Mouse (Mus musculus) NIH3T3 (cell line): ENCODE data around the gene Elf3.
A peak's percentile ranks its signal among the peaks of the same experiment; 100 is the strongest.
"Not testable (repeated sequence)": the region's sequence is repeated elsewhere in the genome, so short reads cannot be mapped to it uniquely, and the experiment has no call there.

Source experiments
- DNase-seq: peaks from one replicate; pipeline ENCODE4 v3.0.0-alpha.2; 2012; ENCODE audit warnings: low read depth

Elf3 gene

GRCm38 (mm10) chr1:135258380-135259127, at the start of gene Elf3:
Gene Elf3, minus strand, starts transcription at chr1:135258568.
- no peak for DNase-seq

DNA sequence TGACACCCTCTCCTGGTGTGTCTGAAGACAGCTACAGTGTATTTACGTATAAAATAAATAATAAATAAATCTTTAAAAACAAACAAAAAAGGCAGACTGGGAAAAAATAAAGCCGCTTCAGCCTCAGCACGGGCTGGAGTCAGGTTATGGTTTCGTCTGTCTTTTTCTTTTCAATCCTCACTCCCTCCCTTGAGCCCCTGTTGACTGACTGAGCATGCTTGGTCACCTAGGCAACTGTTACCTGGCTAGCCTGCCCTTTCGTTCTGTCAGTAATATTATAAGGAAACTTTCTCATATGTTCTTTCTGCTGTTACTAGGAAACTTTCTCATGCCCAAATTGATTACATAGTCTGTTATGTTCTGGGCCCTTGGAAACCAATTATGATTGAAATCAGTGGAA, 32.5 kb upstream of the Elf3 start:
- no peak for DNase-seq

- DNase-seq: no peak
These were observed 27.9 kb upstream of the Elf3 start for GRCm38 (mm10) chr1:135286311-135286710.

GRCm38 (mm10) chr1:135283826-135284291, 25.5 kb upstream of the Elf3 start, which contains the start of gene Rnpep:
Gene Rnpep, minus strand, starts transcription at chr1:135284084.
- peak; percentile 76 for DNase-seq

DNA sequence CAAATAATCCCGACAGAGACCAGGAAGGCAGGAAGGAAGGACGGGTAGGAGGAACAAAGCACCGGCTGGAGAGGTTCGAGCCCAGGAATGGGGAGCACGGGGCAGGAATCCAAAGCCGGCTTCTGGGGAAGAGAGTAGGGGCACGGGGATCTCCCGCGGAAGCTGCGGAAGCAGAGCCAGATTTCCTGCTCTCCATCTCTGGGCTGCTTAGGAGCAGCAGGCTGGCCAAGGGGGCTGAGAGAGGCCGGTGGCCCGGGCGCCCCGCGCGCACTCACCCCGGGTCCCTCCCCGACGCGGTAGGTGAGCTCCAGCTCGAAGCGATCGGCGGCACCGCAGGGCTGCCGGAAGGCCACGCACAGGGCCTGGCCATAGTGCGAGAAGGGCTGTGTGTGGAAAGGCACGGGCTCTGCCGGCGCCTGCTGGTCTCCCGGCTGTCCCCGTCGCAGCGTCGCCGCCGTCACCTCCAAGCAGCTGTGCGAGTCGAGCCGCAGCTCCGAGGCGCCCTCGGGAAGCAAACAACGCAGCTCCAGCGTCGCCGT, 25.0 kb upstream of the Elf3 start:
- DNase-seq: peak; percentile 51

DNA sequence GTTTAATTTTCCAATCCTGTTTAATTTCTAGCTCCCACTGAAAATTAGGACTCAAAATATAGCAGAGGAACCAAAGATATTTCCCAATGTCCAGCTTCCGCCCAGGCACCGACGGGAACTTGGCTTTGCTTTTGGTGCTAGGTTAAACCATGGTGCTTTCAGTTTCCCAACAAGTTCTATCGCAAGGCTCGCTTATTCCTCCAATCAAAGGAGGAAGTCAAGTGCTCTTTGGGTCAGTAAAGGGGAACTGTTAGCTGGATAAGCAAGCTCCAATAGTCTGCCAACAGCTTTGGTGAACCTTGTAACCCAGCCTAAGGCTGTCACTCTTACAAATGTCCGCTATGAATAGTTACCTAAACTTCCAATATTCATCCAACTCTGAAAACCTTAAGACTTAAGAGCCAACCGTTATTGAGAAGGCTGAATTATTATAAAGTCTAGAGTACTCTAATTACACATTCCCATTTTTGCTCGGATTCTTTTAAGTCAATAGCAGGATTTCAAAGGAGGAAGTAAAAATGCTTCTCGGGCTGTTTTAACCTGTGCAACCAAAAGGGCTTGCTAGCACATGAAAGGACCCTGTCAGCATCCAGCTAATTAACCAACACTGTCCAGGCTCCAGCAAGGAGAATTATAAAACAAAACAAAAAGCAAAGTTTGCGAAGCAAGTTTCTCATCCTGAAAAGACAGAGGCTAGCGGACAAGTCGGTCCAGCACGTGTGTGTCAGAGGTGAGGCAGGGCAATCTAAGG, 24.3 kb upstream of the Elf3 start:
- peak; percentile 56 for DNase-seq

DNA sequence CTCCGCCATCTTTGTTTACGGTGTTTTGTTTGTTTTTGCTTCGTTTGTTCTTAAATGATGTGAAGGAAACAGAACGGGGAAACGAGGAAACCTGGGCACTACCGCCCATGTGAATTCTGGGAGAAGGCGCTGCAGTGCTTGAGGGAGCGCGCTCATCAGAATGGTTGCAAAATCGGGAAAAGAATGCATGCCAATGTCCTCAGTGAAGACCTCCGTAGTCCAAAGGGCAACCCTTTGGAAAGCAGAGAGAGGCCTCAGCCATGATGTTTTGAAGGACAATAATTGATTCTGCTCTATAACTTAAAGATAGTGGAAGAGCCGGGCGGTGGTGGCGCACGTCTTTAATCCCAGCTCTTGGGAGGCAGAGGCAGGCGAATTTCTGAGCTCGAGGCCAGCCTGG, 23.5 kb upstream of the Elf3 start:
- no peak for DNase-seq

DNA sequence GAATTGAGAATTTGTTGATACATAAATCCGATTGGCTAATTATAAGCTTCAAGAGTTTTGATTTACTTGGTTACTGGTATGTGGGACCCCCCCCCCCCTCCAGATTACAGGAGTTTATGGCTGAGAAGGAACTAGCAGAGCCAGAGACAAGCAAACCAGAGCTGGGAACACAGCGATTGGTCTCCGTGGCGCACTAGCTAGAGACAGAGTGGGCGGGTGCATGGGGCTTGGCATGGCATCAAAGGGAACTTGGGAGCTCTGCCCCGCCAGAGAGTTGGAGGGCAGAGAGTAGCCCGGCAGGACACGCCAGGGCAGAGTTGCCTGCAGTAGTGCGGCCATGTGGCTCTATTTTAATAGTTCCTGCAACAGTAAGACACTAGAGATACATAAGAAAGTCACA, 22.3 kb upstream of the Elf3 start:
- no peak for DNase-seq

GRCm38 (mm10) chr1:135271371-135271770, 13.0 kb upstream of the Elf3 start:
- no peak for DNase-seq

DNA sequence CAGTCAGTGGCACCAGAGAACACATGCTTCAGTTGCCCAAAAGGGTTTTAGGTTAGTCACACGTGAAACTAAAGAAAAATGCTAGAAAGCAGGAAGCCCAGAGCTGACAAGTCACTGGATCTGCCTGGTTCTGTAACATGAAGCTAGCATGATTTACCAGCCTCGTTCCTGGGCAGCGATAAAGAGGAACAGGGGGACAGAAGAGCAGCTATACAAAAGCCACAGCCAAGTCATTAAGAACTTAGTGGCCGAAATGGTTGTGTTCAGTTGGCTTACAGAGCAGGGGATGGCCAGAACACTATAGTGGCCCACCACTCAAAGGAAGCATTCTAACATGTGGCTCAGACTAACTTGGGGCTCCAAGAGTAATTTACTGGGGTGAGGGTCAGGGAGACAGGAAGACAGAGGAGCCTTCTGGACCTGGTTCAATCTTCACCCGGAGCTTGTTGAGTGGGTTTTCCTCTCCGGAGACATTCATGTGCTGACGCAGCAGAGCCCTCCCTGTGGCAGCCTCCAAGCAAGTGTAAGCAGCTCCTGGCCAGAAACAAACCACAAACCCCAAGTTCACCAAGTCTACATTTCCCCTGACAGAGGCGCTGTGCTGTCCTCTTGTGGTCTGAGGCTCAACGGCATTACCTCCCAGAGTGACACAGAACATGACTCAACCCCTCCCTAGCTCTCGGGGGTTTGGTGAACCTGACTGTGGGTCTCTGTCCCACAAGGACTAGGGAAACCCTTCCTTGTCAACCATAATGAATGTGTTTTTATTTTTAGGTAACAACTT, 9.5 kb upstream of the Elf3 start:
- peak; percentile 9 for DNase-seq

DNA sequence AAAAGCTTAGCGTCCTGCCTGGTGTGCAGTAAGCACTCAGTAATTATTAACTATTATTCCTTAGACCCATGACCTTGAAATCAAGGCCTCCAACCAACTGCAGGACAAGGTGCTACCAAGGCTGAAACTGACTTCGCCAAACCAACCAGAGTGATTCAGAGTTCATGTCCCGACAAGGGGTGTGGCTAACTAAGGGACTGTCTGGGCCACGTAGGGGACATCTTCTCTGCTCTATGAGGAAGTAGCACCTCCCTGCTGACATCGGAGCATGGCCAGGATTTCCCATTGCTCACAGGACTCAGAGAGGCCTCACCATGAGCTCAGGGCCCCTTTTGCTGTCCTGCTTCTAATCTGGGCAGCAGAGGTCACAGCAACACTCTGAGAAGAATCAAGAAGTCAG, 7.5 kb upstream of the Elf3 start:
- no peak for DNase-seq

- DNase-seq: peak; percentile 19
These were observed 4.9 kb upstream of the Elf3 start for GRCm38 (mm10) chr1:135263316-135263715.

- no peak for DNase-seq
These were observed 4.0 kb upstream of the Elf3 start for GRCm38 (mm10) chr1:135262329-135262728.

GRCm38 (mm10) chr1:135260931-135261330, 2.6 kb upstream of the Elf3 start:
- no peak for DNase-seq

- peak; percentile 95 for DNase-seq
These were observed 714 bp upstream of the Elf3 start for GRCm38 (mm10) chr1:135259128-135259436.

DNA sequence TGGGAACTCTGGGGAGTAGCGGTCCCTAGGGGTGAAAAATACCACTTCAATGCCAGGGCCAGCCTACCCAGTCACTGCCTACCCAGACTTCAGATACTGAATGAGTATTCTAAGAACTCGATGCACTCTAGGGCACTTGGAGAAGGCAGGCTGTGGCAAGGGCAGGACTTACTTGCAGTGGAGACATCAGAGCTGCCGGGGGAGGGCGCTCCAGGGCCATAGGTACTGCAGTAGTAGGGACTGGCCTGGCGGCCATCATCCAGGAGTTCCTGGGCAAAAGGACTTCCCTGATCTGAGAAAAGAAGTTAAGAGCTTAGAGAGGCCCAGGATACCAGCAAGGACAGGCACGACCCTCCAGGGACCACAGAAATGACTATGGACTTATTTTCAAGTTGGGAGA, 2.1 kb downstream of the Elf3 start:
- peak; percentile 60 for DNase-seq

GRCm38 (mm10) chr1:135252854-135253253, 5.5 kb downstream of the Elf3 start:
- peak; percentile 76 for DNase-seq

DNA sequence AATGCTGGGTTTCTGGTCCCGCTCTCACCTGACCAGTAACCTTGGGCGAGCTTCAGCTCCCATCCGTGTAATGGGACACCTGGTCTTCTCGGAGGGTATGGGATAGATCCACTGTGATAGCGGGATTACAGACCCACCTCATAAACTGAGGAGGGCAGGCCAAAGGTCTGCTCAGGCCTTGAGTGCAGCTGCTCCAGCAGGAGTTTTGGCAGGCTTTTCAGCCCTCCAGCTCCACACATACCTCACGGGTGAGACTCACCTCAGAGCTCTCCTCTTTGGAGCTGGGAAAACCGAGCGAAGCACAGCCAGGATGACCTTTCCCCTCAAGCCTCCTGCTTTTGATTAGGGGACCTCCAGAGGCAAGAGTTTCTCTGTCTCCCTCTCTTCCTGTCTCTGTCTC, 7.0 kb downstream of the Elf3 start:
- DNase-seq: peak; percentile 56

DNA sequence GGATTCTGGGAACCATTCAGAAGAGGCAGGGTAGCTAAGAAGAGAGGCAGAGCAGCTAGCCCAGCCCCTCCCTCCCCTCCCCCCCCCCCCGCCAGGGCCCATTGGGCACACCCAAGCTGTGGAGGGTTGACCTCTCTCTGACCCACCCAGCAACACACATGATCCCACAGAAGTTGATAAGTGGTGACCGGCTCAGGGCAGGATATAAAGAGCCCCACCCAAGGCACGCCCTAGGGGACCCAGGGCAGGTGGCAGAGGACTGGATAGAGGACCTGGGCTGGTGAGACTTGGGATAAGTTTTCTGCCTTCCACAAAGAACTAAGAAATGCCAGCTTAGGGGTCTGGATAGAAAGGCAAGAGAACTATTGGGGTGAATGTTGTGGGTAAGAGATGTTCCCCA, 7.7 kb downstream of the Elf3 start:
- no peak for DNase-seq

DNA sequence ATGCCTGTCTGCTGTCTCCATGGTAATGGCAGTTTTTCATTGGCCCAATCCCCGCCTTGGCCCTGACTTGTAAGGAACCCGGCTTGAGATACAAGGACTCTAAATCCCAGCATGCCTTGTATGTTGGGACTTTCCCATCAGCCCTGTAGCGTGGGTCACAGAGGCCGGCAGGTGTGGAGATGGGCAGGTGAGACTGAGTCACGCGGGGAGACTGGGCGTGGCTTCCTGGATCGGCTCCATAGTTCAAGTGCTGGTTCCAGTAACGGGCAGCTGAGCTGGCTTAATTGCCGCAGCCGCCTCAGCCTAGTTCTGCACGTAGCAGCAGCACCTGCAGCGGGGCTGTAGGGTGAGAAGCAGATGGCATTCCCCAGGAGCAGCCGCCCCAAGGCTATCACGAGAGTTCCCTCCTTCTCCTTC, 9.9 kb downstream of the Elf3 start:
- no peak for DNase-seq

- DNase-seq: no peak
These were observed 14.4 kb downstream of the Elf3 start for GRCm38 (mm10) chr1:135244014-135244413.

DNA sequence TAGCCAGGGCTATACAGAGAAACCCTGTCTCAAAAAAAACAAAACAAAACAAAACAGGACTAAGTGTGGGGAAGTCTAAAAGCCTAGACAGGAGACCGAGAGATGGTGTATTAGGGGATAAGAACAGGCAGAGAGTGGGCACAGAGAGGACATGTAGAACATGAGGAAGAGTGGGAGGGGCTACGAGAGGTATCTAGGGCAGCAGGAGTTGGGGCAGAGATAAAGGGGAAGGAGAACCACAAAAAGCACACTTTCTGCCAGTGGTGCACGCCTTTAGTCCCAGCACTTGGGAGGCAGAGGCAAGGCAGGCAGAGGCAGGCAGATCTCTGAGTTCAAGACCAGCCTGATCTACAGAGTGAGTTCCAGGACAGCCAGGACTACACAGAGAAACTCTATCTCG, 18.2 kb downstream of the Elf3 start:
- not testable (repeated sequence) for DNase-seq
